Mouse (Mus musculus): ENCODE measurements around the gene Eif4ebp2. TPM values are rescaled to one million over a fixed set of nuclear protein-coding genes. Genes with fewer than 3 reads are reported as not detected.

Gene Eif4ebp2
- polyA plus RNA-seq, 1 experiment from 2014 or later, result 47.4 TPM

DNA sequence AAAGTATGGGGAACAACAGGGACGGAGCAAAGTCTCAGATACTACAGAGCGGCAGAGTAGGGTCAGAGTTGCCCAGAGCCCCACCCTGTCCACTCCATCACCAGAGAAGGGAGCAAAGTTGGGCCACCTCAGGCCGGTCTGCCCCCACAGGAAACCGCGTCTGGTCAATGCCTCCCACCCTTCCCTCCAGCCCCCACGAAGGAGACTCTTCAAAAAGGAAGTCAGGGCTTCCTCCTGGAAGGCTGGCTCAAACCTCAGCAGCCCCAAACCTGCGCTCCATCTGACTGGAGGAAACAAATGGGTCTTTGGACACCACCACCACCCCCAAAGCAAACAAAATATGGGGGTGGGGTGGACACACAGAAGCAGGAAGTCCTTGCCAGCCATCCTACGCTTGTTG, 70.6 kb downstream of the Eif4ebp2 start:
- 3% methylated on average over 8 of the region's 8 CpGs for WGBS (ENCODE audit: insufficient replicate concordance)
- no peak for DNase-seq
- Histone ChIP-seq H3K9me3 (replicated peaks) (no peaks in the 10 kb centered on the region), H3K36me3 (no peaks in the 10 kb centered on the region), H3K4me2 (peak overlapping the region; percentile 75), H3K9ac (0 out of 2 replicates have a peak overlapping the region, but pooled peaks have one; percentile 13), H3K27ac (peak overlapping the region; percentile 32; the same call in 1 of the 2 replicates), H3K4me1 (replicated peaks) (peaks cover 56% of the 10 kb centered on the region), H3K27me3 (peaks cover 66% of the 10 kb centered on the region), H3K4me3 (replicated peaks) (peak overlapping the region; percentile 63)
- peak; percentile 22; the same call in 1 of the 2 replicates for ATAC-seq (ENCODE audit: low read depth)

GRCm38 (mm10) chr10:61380186-61380585, 72.3 kb downstream of the Eif4ebp2 start:
- Histone ChIP-seq H3K4me2 (peak overlapping the region; percentile 75; the same call in 1 of the 2 replicates), H3K36me3 (no peaks in the 10 kb centered on the region), H3K9ac (no peak overlapping the region), H3K27ac (0 out of 2 replicates have a peak overlapping the region, but pooled peaks have one; percentile 26), H3K9me3 (replicated peaks) (no peaks in the 10 kb centered on the region), H3K4me1 (replicated peaks) (peaks cover 61% of the 10 kb centered on the region), H3K27me3 (peaks cover 59% of the 10 kb centered on the region), H3K4me3 (replicated peaks) (no peak overlapping the region)
- DNase-seq (no peak), ATAC-seq (ENCODE audit: low read depth) (no peak)
- 10% methylated on average over 9 of the region's 9 CpGs for WGBS (ENCODE audit: insufficient replicate concordance)

- Histone ChIP-seq H3K4me3 (replicated peaks) (no peak overlapping the region), H3K36me3 (no peaks in the 10 kb centered on the region), H3K27me3 (peaks cover 52% of the 10 kb centered on the region), H3K9ac (no peak overlapping the region), H3K4me2 (0 out of 2 replicates have a peak overlapping the region, but pooled peaks have one; percentile 75), H3K27ac (no peak overlapping the region), H3K4me1 (replicated peaks) (peaks cover 68% of the 10 kb centered on the region), H3K9me3 (replicated peaks) (no peaks in the 10 kb centered on the region)
- no peak for DNase-seq
- ATAC-seq (ENCODE audit: low read depth), result no peak
- WGBS (ENCODE audit: insufficient replicate concordance), result 79% methylated on average over 13 of the region's 13 CpGs
Measured at GRCm38 (mm10) chr10:61379340-61380040, 73.0 kb downstream of the Eif4ebp2 start.

DNA sequence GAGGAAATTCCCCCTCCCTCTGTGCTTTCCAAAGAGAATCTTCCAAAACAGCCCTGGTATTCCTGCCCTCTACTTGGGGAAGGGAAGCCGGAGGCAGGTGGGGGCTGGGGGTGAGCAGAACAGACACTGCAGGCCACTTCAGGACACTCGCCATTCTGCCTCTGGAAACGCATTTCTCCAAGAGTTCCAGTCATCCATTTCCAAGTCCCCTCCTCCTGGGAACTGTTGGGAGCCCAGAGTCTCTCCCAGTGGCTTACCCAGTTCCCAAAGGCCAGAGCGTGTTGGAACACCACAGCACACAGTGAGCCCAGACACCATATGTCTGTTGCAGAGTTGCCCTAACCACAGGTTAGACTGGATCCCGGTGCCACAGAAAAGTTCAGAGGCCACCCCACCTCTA, 73.8 kb downstream of the Eif4ebp2 start:
- peaks cover 72% of the 10 kb centered on the region for H3K4me1 ChIP-seq (replicated peaks)
- peaks cover 44% of the 10 kb centered on the region for H3K27me3 ChIP-seq
- H3K9me3 ChIP-seq (replicated peaks), result no peaks in the 10 kb centered on the region
- H3K4me3 ChIP-seq (replicated peaks), result no peak overlapping the region
- H3K36me3 ChIP-seq, result no peaks in the 10 kb centered on the region
- H3K27ac ChIP-seq, result no peak overlapping the region
- WGBS (ENCODE audit: insufficient replicate concordance), result 66% methylated on average over 5 of the region's 5 CpGs
- no peak overlapping the region for H3K9ac ChIP-seq
- DNase-seq (no peak), ATAC-seq (ENCODE audit: low read depth) (no peak)
- H3K4me2 ChIP-seq, result no peak overlapping the region

Other genes with a start within 250 kb of the Eif4ebp2 start
- gene Adamts14, start 179.2 kb downstream of the Eif4ebp2 start, polyA plus RNA-seq (2015; fragmentation: Nextera tagmentation; extraction: Ambion mirVana), result 0.16 and 0.21 TPM in 2 replicates
- not detected in 2 replicates for gene Prf1, start 154.8 kb downstream of the Eif4ebp2 start, polyA plus RNA-seq (2015; fragmentation: Nextera tagmentation; extraction: Ambion mirVana)
- 6.1 and 7.7 TPM in 2 replicates for gene Pald1, start 69.1 kb downstream of the Eif4ebp2 start, polyA plus RNA-seq (2015; fragmentation: Nextera tagmentation; extraction: Ambion mirVana)
- gene Nodal, start 34.7 kb downstream of the Eif4ebp2 start, polyA plus RNA-seq (2015; fragmentation: Nextera tagmentation; extraction: Ambion mirVana), result 0.46 and 0.50 TPM in 2 replicates
- 7.8 and 8.1 TPM in 2 replicates for gene Lrrc20, start 23.1 kb upstream of the Eif4ebp2 start, polyA plus RNA-seq (2015; fragmentation: Nextera tagmentation; extraction: Ambion mirVana)
- 0.02 TPM in 1 of 2 replicates, not detected in the other for gene Npffr1, start 142.8 kb upstream of the Eif4ebp2 start, polyA plus RNA-seq (2015; fragmentation: Nextera tagmentation; extraction: Ambion mirVana)
- 140 and 158 TPM in 2 replicates for gene Ppa1, start 195.9 kb upstream of the Eif4ebp2 start, polyA plus RNA-seq (2015; fragmentation: Nextera tagmentation; extraction: Ambion mirVana)
- 89.1 and 99.9 TPM in 2 replicates for gene Sar1a, start 227.6 kb upstream of the Eif4ebp2 start, polyA plus RNA-seq (2015; fragmentation: Nextera tagmentation; extraction: Ambion mirVana)
- 19.2 and 19.6 TPM in 2 replicates for gene Tysnd1, start 242.9 kb upstream of the Eif4ebp2 start, polyA plus RNA-seq (2015; fragmentation: Nextera tagmentation; extraction: Ambion mirVana)